Mouse (Mus musculus): ENCODE data around the gene Sema4b. TPM values are rescaled to one million over a fixed set of nuclear protein-coding genes. Genes with fewer than 3 reads are reported as not detected.

Gene Sema4b
- polyA plus RNA-seq, 1 experiment from 2014 or later, result 25.7 TPM

GRCm38 (mm10) chr7:80205705-80206589 is 19.3 kb downstream of the Sema4b start:
- no peak overlapping the region for H3K9ac ChIP-seq (replicated peaks; ENCODE audit: low read depth, low read length)
- H3K9me3 ChIP-seq (ENCODE audit: control insufficient read depth, low read length), result no peaks in the 10 kb centered on the region
- H3K4me1 ChIP-seq (ENCODE audit: control insufficient read depth, insufficient read depth, low read length), result peaks cover 29% of the 10 kb centered on the region
- no peak for ATAC-seq (ENCODE audit: low read depth)
- H3K27ac ChIP-seq (ENCODE audit: low read depth, low read length), result no peak overlapping the region
- WGBS, result 91% methylated on average over 12 of the region's 12 CpGs
- no peaks in the 10 kb centered on the region for H3K27me3 ChIP-seq (ENCODE audit: control insufficient read depth, insufficient read depth, low read length)
- H3K4me3 ChIP-seq (ENCODE audit: low read depth, low read length), result no peak overlapping the region
- H3K36me3 ChIP-seq (ENCODE audit: control insufficient read depth, insufficient read depth, low read length), result no peaks in the 10 kb centered on the region
- no peak overlapping the region for H3K4me2 ChIP-seq (ENCODE audit: low read depth, low read length)

GRCm38 (mm10) chr7:80207314-80207731 is 20.7 kb downstream of the Sema4b start:
- Histone ChIP-seq H3K36me3 (ENCODE audit: control insufficient read depth, insufficient read depth, low read length) (no peaks in the 10 kb centered on the region), H3K27me3 (ENCODE audit: control insufficient read depth, insufficient read depth, low read length) (no peaks in the 10 kb centered on the region), H3K4me2 (ENCODE audit: low read depth, low read length) (no peak overlapping the region), H3K27ac (ENCODE audit: low read depth, low read length) (no peak overlapping the region), H3K9me3 (ENCODE audit: control insufficient read depth, low read length) (no peaks in the 10 kb centered on the region), H3K9ac (replicated peaks; ENCODE audit: low read depth, low read length) (no peak overlapping the region), H3K4me3 (ENCODE audit: low read depth, low read length) (no peak overlapping the region), H3K4me1 (ENCODE audit: control insufficient read depth, insufficient read depth, low read length) (peaks cover 16% of the 10 kb centered on the region)
- WGBS, result 71% methylated on average over 3 of the region's 3 CpGs
- ATAC-seq (ENCODE audit: low read depth), result no peak

- H3K4me2 ChIP-seq (ENCODE audit: low read depth, low read length), result no peak overlapping the region
- H3K27me3 ChIP-seq (ENCODE audit: control insufficient read depth, insufficient read depth, low read length), result no peaks in the 10 kb centered on the region
- ATAC-seq (ENCODE audit: low read depth), result no peak
- peaks cover 8% of the 10 kb centered on the region for H3K4me1 ChIP-seq (ENCODE audit: control insufficient read depth, insufficient read depth, low read length)
- H3K9ac ChIP-seq (replicated peaks; ENCODE audit: low read depth, low read length), result no peak overlapping the region
- H3K27ac ChIP-seq (ENCODE audit: low read depth, low read length), result no peak overlapping the region
- no peaks in the 10 kb centered on the region for H3K9me3 ChIP-seq (ENCODE audit: control insufficient read depth, low read length)
- no peak overlapping the region for H3K4me3 ChIP-seq (ENCODE audit: low read depth, low read length)
- 76% methylated on average over 18 of the region's 18 CpGs for WGBS
- H3K36me3 ChIP-seq (ENCODE audit: control insufficient read depth, insufficient read depth, low read length), result 0 out of 2 replicates have a peak, but pooled peaks cover 4% of the 10 kb centered on the region
Observed at GRCm38 (mm10) chr7:80208026-80208642, 21.5 kb downstream of the Sema4b start.

- Histone ChIP-seq H3K4me2 (ENCODE audit: low read depth, low read length) (no peak overlapping the region), H3K4me3 (ENCODE audit: low read depth, low read length) (no peak overlapping the region), H3K36me3 (ENCODE audit: control insufficient read depth, insufficient read depth, low read length) (peaks cover 11% of the 10 kb centered on the region; the same call in 1 of the 2 replicates), H3K27me3 (ENCODE audit: control insufficient read depth, insufficient read depth, low read length) (no peaks in the 10 kb centered on the region), H3K27ac (ENCODE audit: low read depth, low read length) (no peak overlapping the region), H3K9me3 (ENCODE audit: control insufficient read depth, low read length) (no peaks in the 10 kb centered on the region), H3K4me1 (ENCODE audit: control insufficient read depth, insufficient read depth, low read length) (peaks cover 8% of the 10 kb centered on the region), H3K9ac (replicated peaks; ENCODE audit: low read depth, low read length) (no peak overlapping the region)
- ATAC-seq (ENCODE audit: low read depth), result no peak
- 79% methylated on average over 10 of the region's 10 CpGs for WGBS
Observed at GRCm38 (mm10) chr7:80208738-80209430, 22.2 kb downstream of the Sema4b start.

GRCm38 (mm10) chr7:80209669-80210068 is 23.0 kb downstream of the Sema4b start:
- H3K4me1 ChIP-seq (ENCODE audit: control insufficient read depth, insufficient read depth, low read length), result peaks cover 8% of the 10 kb centered on the region
- no peak overlapping the region for H3K4me2 ChIP-seq (ENCODE audit: low read depth, low read length)
- H3K27me3 ChIP-seq (ENCODE audit: control insufficient read depth, insufficient read depth, low read length), result no peaks in the 10 kb centered on the region
- H3K36me3 ChIP-seq (ENCODE audit: control insufficient read depth, insufficient read depth, low read length), result peaks cover 11% of the 10 kb centered on the region; the same call in 1 of the 2 replicates
- no peaks in the 10 kb centered on the region for H3K9me3 ChIP-seq (ENCODE audit: control insufficient read depth, low read length)
- no peak overlapping the region for H3K4me3 ChIP-seq (ENCODE audit: low read depth, low read length)
- no peak for ATAC-seq (ENCODE audit: low read depth)
- H3K9ac ChIP-seq (replicated peaks; ENCODE audit: low read depth, low read length), result no peak overlapping the region
- H3K27ac ChIP-seq (ENCODE audit: low read depth, low read length), result no peak overlapping the region
- 76% methylated on average over 6 of the region's 6 CpGs for WGBS

- Histone ChIP-seq H3K4me1 (ENCODE audit: control insufficient read depth, insufficient read depth, low read length) (peaks cover 8% of the 10 kb centered on the region), H3K4me3 (ENCODE audit: low read depth, low read length) (no peak overlapping the region), H3K36me3 (ENCODE audit: control insufficient read depth, insufficient read depth, low read length) (peaks cover 11% of the 10 kb centered on the region; the same call in 1 of the 2 replicates), H3K27me3 (ENCODE audit: control insufficient read depth, insufficient read depth, low read length) (no peaks in the 10 kb centered on the region), H3K9me3 (ENCODE audit: control insufficient read depth, low read length) (no peaks in the 10 kb centered on the region), H3K9ac (replicated peaks; ENCODE audit: low read depth, low read length) (no peak overlapping the region), H3K4me2 (ENCODE audit: low read depth, low read length) (no peak overlapping the region), H3K27ac (ENCODE audit: low read depth, low read length) (no peak overlapping the region)
- 86% methylated on average over 4 of the region's 4 CpGs for WGBS
- ATAC-seq (ENCODE audit: low read depth), result no peak
Observed at GRCm38 (mm10) chr7:80210982-80211381, 24.3 kb downstream of the Sema4b start.

GRCm38 (mm10) chr7:80213604-80214003 is 27.0 kb downstream of the Sema4b start:
- ATAC-seq (ENCODE audit: low read depth), result no peak
- no peaks in the 10 kb centered on the region for H3K27me3 ChIP-seq (ENCODE audit: control insufficient read depth, insufficient read depth, low read length)
- H3K4me1 ChIP-seq (ENCODE audit: control insufficient read depth, insufficient read depth, low read length), result no peaks in the 10 kb centered on the region
- 95% methylated on average over 7 of the region's 7 CpGs for WGBS
- no peak overlapping the region for H3K27ac ChIP-seq (ENCODE audit: low read depth, low read length)
- no peak overlapping the region for H3K4me2 ChIP-seq (ENCODE audit: low read depth, low read length)
- H3K9ac ChIP-seq (replicated peaks; ENCODE audit: low read depth, low read length), result no peak overlapping the region
- no peak overlapping the region for H3K4me3 ChIP-seq (ENCODE audit: low read depth, low read length)
- no peaks in the 10 kb centered on the region for H3K9me3 ChIP-seq (ENCODE audit: control insufficient read depth, low read length)
- H3K36me3 ChIP-seq (ENCODE audit: control insufficient read depth, insufficient read depth, low read length), result peaks cover 19% of the 10 kb centered on the region; the same call in 1 of the 2 replicates

- Histone ChIP-seq H3K27me3 (ENCODE audit: control insufficient read depth, insufficient read depth, low read length) (no peaks in the 10 kb centered on the region), H3K36me3 (ENCODE audit: control insufficient read depth, insufficient read depth, low read length) (peaks cover 24% of the 10 kb centered on the region; the same call in 1 of the 2 replicates), H3K9me3 (ENCODE audit: control insufficient read depth, low read length) (no peaks in the 10 kb centered on the region), H3K4me1 (ENCODE audit: control insufficient read depth, insufficient read depth, low read length) (no peaks in the 10 kb centered on the region), H3K4me3 (ENCODE audit: low read depth, low read length) (no peak overlapping the region), H3K4me2 (ENCODE audit: low read depth, low read length) (no peak overlapping the region), H3K27ac (ENCODE audit: low read depth, low read length) (no peak overlapping the region; the same call in 1 of the 2 replicates), H3K9ac (replicated peaks; ENCODE audit: low read depth, low read length) (no peak overlapping the region)
- 88% methylated on average over 8 of the region's 8 CpGs for WGBS
- ATAC-seq (ENCODE audit: low read depth), result no peak
Observed at GRCm38 (mm10) chr7:80214459-80214858, 27.8 kb downstream of the Sema4b start.
